11 mouse cellular contexts compared by ENCODE assay signal in the genomic region with DNA sequence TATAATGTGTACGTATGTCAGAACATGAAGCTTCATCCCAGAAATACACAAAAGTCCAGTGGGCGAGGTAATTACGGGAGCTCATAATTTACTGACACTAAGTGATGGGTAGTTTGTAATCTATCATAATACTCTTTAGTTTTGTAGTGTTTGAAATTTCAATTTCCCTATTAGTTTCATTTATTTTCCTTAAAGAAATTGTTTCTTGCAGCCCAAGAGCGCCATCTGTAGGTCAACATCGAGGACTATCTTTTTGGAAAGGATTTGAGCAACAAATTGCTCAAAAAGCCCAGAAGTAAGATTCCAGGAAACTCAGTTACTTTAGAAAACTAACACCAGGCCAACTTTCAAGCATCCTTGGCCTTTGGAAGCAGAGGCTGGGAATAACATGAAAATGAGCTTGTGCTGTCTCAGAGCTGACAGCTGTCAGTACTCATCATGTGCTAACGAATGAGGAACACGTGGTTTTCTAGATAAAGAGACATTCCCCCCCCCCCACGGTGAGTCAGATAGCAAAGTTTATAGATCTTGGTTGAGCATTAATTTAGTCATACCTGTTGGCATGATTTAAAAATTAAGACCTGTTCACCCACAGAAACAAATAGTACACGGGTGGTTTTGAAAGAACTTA. TPM values are rescaled to one million over a fixed set of nuclear protein-coding genes. Genes with fewer than 3 reads are reported as not detected.
DNase-seq lines count a peak whose midpoint lies in the region; ATAC-seq and TF ChIP-seq lines count a peak whose summit lies in the region.
"Had no signal": no experiment of that assay in that cellular context is flagged by ENCODE, and none has a peak within 500 bp of the region (broad histone marks: within the 10 kb centered on the region; RNA-seq: fewer than 3 reads in every experiment).

No protein-coding gene starts in this region.

- H3K27me3 ChIP-seq in kidney, postnatal 0 days (ENCODE audit: insufficient read depth, low read length) = no peaks in the 10 kb centered on the region
- no peaks in the 10 kb centered on the region for H3K27me3 ChIP-seq in kidney, embryonic 14.5 days (ENCODE audit: control insufficient read depth, insufficient read depth, low read length)
- no peaks in the 10 kb centered on the region for H3K27me3 ChIP-seq in lung, postnatal 0 days (replicated peaks; ENCODE audit: insufficient read depth, low read length)
- H3K27me3 ChIP-seq: heart, embryonic 13.5 days had no signal

- H3K36me3 ChIP-seq in kidney, postnatal 0 days (ENCODE audit: insufficient read depth, low read length) = no peaks in the 10 kb centered on the region
- no peaks in the 10 kb centered on the region for H3K36me3 ChIP-seq in kidney, embryonic 14.5 days (ENCODE audit: control insufficient read depth, insufficient read depth, low read length)
- no peaks in the 10 kb centered on the region for H3K36me3 ChIP-seq in lung, postnatal 0 days (ENCODE audit: insufficient read depth, low read length)
- H3K36me3 ChIP-seq: G1E; heart, embryonic 13.5 days had no signal

- no peak overlapping the region for H3K4me3 ChIP-seq in kidney, postnatal 0 days (replicated peaks; ENCODE audit: low read depth, low read length)
- no peak overlapping the region for H3K4me3 ChIP-seq in kidney, embryonic 14.5 days (ENCODE audit: low read length)
- H3K4me3 ChIP-seq in lung, postnatal 0 days (ENCODE audit: low read depth, low read length) = no peak overlapping the region
- H3K4me3 ChIP-seq: heart, embryonic 13.5 days had no signal

- no peak overlapping the region for H3K27ac ChIP-seq in kidney, postnatal 0 days
- no peak overlapping the region for H3K27ac ChIP-seq in kidney, embryonic 14.5 days (ENCODE audit: low read depth, low read length)
- H3K27ac ChIP-seq in lung, postnatal 0 days (ENCODE audit: low read length) = no peak overlapping the region
- H3K27ac ChIP-seq: heart, embryonic 13.5 days; macrophage had no signal

- TF ChIP-seq CTCF in kidney, postnatal 0 days (IDR thresholded peaks at IDR 0.05; ENCODE audit: low read depth) = peak; percentile 70
- TF ChIP-seq CTCF in lung, postnatal 0 days (IDR thresholded peaks at IDR 0.05) = peak; percentile 58

- WGBS in kidney, postnatal 0 days = 67% methylated on average over 9 of the region's 9 CpGs
- 69% methylated on average over 9 of the region's 9 CpGs for WGBS in kidney, embryonic 14.5 days
- 56% methylated on average over 9 of the region's 9 CpGs for WGBS in lung, postnatal 0 days

- H3K4me1 ChIP-seq in kidney, postnatal 0 days (replicated peaks; ENCODE audit: insufficient read depth, low read length) = no peaks in the 10 kb centered on the region
- H3K4me1 ChIP-seq in kidney, embryonic 14.5 days (ENCODE audit: control insufficient read depth, insufficient read depth, low read length) = no peaks in the 10 kb centered on the region
- no peaks in the 10 kb centered on the region for H3K4me1 ChIP-seq in lung, postnatal 0 days (ENCODE audit: insufficient read depth, low read depth, low read length)
- H3K4me1 ChIP-seq: heart, embryonic 13.5 days had no signal

- H3K9me3 ChIP-seq in kidney, postnatal 0 days (replicated peaks; ENCODE audit: low read length) = no peaks in the 10 kb centered on the region
- H3K9me3 ChIP-seq in kidney, embryonic 14.5 days (ENCODE audit: control insufficient read depth, low read length) = no peaks in the 10 kb centered on the region
- no peaks in the 10 kb centered on the region for H3K9me3 ChIP-seq in lung, postnatal 0 days (ENCODE audit: low read length)
- H3K9me3 ChIP-seq: heart, embryonic 13.5 days had no signal

- peak; percentile 8 for DNase-seq in adrenal gland, postnatal 25 days
- no peak for DNase-seq in adrenal gland, postnatal 4 days (ENCODE audit: low spot score in 2 of 2)
- DNase-seq in kidney, postnatal 0 days (ENCODE audit: low spot score) = peak; percentile 66
- peak; percentile 22 for DNase-seq in urinary bladder, postnatal 25 days (ENCODE audit: low spot score)
- DNase-seq in urinary bladder, postnatal 10 days (ENCODE audit: low spot score) = no peak
- peak; percentile 62 for DNase-seq in lung, postnatal 0 days (ENCODE audit: low spot score)
- no peak for DNase-seq in spleen, postnatal 14 days (ENCODE audit: low spot score in 2 of 2)

- ATAC-seq in kidney, postnatal 0 days (replicated peaks; ENCODE audit: low FRiP score, low read depth) = no peak
- no peak for ATAC-seq in kidney, embryonic 14.5 days (ENCODE audit: low FRiP score, low TSS enrichment)
- ATAC-seq in lung, postnatal 0 days = no peak

- H3K4me2 ChIP-seq in kidney, postnatal 0 days (ENCODE audit: low read length) = no peak overlapping the region
- no peak overlapping the region for H3K4me2 ChIP-seq in kidney, embryonic 14.5 days (replicated peaks; ENCODE audit: low read depth, low read length)
- no peak overlapping the region for H3K4me2 ChIP-seq in lung, postnatal 0 days (replicated peaks; ENCODE audit: low read depth, low read length)
- H3K4me2 ChIP-seq: heart, embryonic 13.5 days had no signal

- H3K9ac ChIP-seq in kidney, postnatal 0 days (ENCODE audit: low read depth, low read length) = no peak overlapping the region
- no peak overlapping the region for H3K9ac ChIP-seq in kidney, embryonic 14.5 days (ENCODE audit: low read depth, low read length)
- H3K9ac ChIP-seq in lung, postnatal 0 days (replicated peaks; ENCODE audit: low read depth) = no peak overlapping the region
- H3K9ac ChIP-seq: heart, embryonic 13.5 days had no signal

- no peak for TF ChIP-seq EP300 in lung, postnatal 0 days (IDR thresholded peaks at IDR 0.05)

RNA-seq across cellular contexts. Expression of a gene that starts 42.1 kb away (rescaled TPM):
- total RNA-seq in adrenal gland, postnatal 25 days (2021) = 18.1 and 32.5 TPM in 2 replicates
- total RNA-seq in adrenal gland, postnatal 4 days (2021) = 1 to 10 TPM; 1.8 to 2.2 TPM
- polyA plus RNA-seq in kidney, postnatal 0 days (2015; fragmentation: Nextera tagmentation; extraction: Ambion mirVana) = 1.5 and 2.0 TPM in 2 replicates
- 1.1 and 2.0 TPM in 2 replicates for polyA plus RNA-seq in kidney, embryonic 14.5 days (2014; fragmentation: Nextera tagmentation; extraction: Ambion mirVana)
- 0.76 and 0.84 TPM in 2 replicates for polyA plus RNA-seq in lung, postnatal 0 days (2015; fragmentation: Nextera tagmentation; extraction: Ambion mirVana)
- polyA plus RNA-seq: G1E had no signal

Comparison
In these comparisons a context has a peak if more than half of its experiments do, and no peak if none do; other contexts are left out.
1. DNase-seq: peak in adrenal gland, postnatal 25 days (single experiment), kidney, postnatal 0 days (single experiment), urinary bladder, postnatal 25 days (single experiment) and lung, postnatal 0 days (single experiment); none in adrenal gland, postnatal 4 days (0 of 2), urinary bladder, postnatal 10 days (single experiment) and spleen, postnatal 14 days (0 of 2).